Comparison of ENCODE assay signal across 32 mouse cellular contexts in the genomic region with DNA sequence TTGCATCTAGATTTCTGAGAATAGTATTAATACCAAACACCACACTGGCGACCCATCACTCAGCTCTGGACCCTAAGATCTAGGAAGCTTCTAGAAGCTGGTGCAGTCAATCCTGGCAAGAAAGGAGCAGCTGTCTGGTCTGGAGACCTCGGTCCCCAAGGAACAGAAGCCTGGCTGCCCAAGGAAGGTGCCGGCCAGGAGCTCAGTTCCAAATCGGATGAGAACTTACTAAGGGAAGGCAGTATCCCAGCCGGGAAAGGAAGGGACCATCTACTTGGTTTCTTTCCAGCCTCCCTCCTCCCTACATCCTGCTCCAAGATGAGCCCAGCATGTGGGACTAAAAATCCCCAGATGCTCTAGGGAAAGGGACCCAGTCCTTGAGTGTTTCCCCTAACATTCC. TPM values are rescaled to one million over a fixed set of nuclear protein-coding genes. Genes with fewer than 3 reads are reported as not detected.
DNase-seq lines count a peak whose midpoint lies in the region; ATAC-seq and TF ChIP-seq lines count a peak whose summit lies in the region.
"Had no signal": no experiment of that assay in that cellular context is flagged by ENCODE, and none has a peak within 500 bp of the region (broad histone marks: within the 10 kb centered on the region; RNA-seq: fewer than 3 reads in every experiment).

No protein-coding gene starts in this region.

- TF ChIP-seq EP300 in lung, postnatal 0 days (IDR thresholded peaks at IDR 0.05): no peak

- intact Hi-C loops in heart, postnatal 25 days (cut with DNase I): loop anchor here (2.0 kb wide), 1 partner anchor 36 kb away; no protein-coding TSS in a partner anchor
- intact Hi-C loops in left cerebral cortex, postnatal 4 days (cut with DNase I): no loop called here

- H3K36me3 ChIP-seq in lung, postnatal 0 days (ENCODE audit: insufficient read depth, low read length): 0 out of 2 replicates have a peak, but pooled peaks cover 9% of the 10 kb centered on the region
- H3K36me3 ChIP-seq in heart, embryonic 15.5 days: no peaks in the 10 kb centered on the region
- no peaks in the 10 kb centered on the region for H3K36me3 ChIP-seq in neural tube, embryonic 15.5 days
- H3K36me3 ChIP-seq: forebrain, embryonic 12.5 days; limb, embryonic 10.5 days; limb, embryonic 15.5 days; liver, embryonic 13.5 days had no signal

- DNase-seq in heart, adult 11 months: peak; percentile 92
- no peak for DNase-seq in heart, postnatal 25 days (ENCODE audit: low spot score)
- DNase-seq in lung, postnatal 0 days (ENCODE audit: low spot score): no peak
- DNase-seq in lung, postnatal 4 days: no peak
- no peak for DNase-seq in left cerebral cortex, postnatal 4 days
- no peak for DNase-seq in cerebellum, postnatal 36 days
- DNase-seq: adrenal gland, postnatal 10 days; cerebellum, adult 8-10 months; forebrain, postnatal 0 days; gastrocnemius, postnatal 10 days; kidney, adult 18-20 months; kidney, postnatal 4 days; layer of hippocampus, postnatal 36 days; liver, embryonic 13.5 days; midbrain, embryonic 14.5 days; right cerebral cortex, adult 18-20 months; spleen, adult 18-20 months; thymus, adult 18-20 months; thymus, postnatal 25 days had no signal

- H3K4me2 ChIP-seq in lung, postnatal 0 days (replicated peaks; ENCODE audit: low read depth, low read length): peak overlapping the region; percentile 73
- H3K4me2 ChIP-seq in heart, embryonic 15.5 days: peak overlapping the region; percentile 84
- H3K4me2 ChIP-seq in neural tube, embryonic 15.5 days: no peak overlapping the region
- H3K4me2 ChIP-seq: forebrain, embryonic 12.5 days; limb, embryonic 15.5 days; liver, embryonic 13.5 days; lung, embryonic 14.5 days had no signal

- no peak for ATAC-seq in lung, postnatal 0 days
- no peak for ATAC-seq in heart, embryonic 15.5 days (replicated peaks; ENCODE audit: insufficient number of reproducible peaks, insufficient read depth, low FRiP score, low read depth)
- ATAC-seq in neural tube, embryonic 15.5 days (ENCODE audit: low FRiP score): no peak
- ATAC-seq: forebrain, postnatal 0 days; hindbrain, embryonic 16.5 days; Patski had no signal

- peaks cover 4% of the 10 kb centered on the region; the same call in 1 of the 2 replicates for H3K4me1 ChIP-seq in lung, postnatal 0 days (ENCODE audit: insufficient read depth, low read depth, low read length)
- peaks cover 39% of the 10 kb centered on the region for H3K4me1 ChIP-seq in heart, embryonic 15.5 days (replicated peaks)
- H3K4me1 ChIP-seq in neural tube, embryonic 15.5 days: peaks cover 7% of the 10 kb centered on the region

- no peak for TF ChIP-seq CTCF in lung, postnatal 0 days (IDR thresholded peaks at IDR 0.05)

- no peaks in the 10 kb centered on the region for H3K27me3 ChIP-seq in lung, postnatal 0 days (replicated peaks; ENCODE audit: insufficient read depth, low read length)
- peaks cover 3% of the 10 kb centered on the region for H3K27me3 ChIP-seq in heart, embryonic 15.5 days
- H3K27me3 ChIP-seq in neural tube, embryonic 15.5 days (replicated peaks): peaks cover 17% of the 10 kb centered on the region
- H3K27me3 ChIP-seq: Patski had no signal

- peak overlapping the region; percentile 50 for H3K9ac ChIP-seq in lung, postnatal 0 days (replicated peaks; ENCODE audit: low read depth)
- no peak overlapping the region for H3K9ac ChIP-seq in heart, embryonic 15.5 days
- H3K9ac ChIP-seq in neural tube, embryonic 15.5 days (replicated peaks): no peak overlapping the region
- H3K9ac ChIP-seq: forebrain, embryonic 12.5 days; forebrain, postnatal 0 days; limb, embryonic 15.5 days; liver, embryonic 13.5 days; lung, embryonic 14.5 days had no signal

- WGBS in lung, postnatal 0 days: 42% methylated on average over 5 of the region's 5 CpGs
- 67% methylated on average over 5 of the region's 5 CpGs for WGBS in heart, embryonic 15.5 days
- WGBS in neural tube, embryonic 15.5 days: 88% methylated on average over 5 of the region's 5 CpGs

- H3K9me3 ChIP-seq in lung, postnatal 0 days (ENCODE audit: low read length): no peaks in the 10 kb centered on the region
- H3K9me3 ChIP-seq in heart, embryonic 15.5 days (replicated peaks): no peaks in the 10 kb centered on the region
- no peaks in the 10 kb centered on the region for H3K9me3 ChIP-seq in neural tube, embryonic 15.5 days (replicated peaks)
- H3K9me3 ChIP-seq: forebrain, embryonic 12.5 days; limb, embryonic 10.5 days; limb, embryonic 15.5 days; liver, embryonic 13.5 days had no signal

- peak overlapping the region; percentile 84 for H3K4me3 ChIP-seq in lung, postnatal 0 days (ENCODE audit: low read depth, low read length)
- H3K4me3 ChIP-seq in heart, embryonic 15.5 days: no peak overlapping the region
- H3K4me3 ChIP-seq in neural tube, embryonic 15.5 days (replicated peaks): no peak overlapping the region
- H3K4me3 ChIP-seq: forebrain, embryonic 12.5 days; limb, embryonic 10.5 days; limb, embryonic 15.5 days; liver, embryonic 13.5 days had no signal

- peak overlapping the region; percentile 97 for H3K27ac ChIP-seq in lung, postnatal 0 days (ENCODE audit: low read length)
- H3K27ac ChIP-seq in heart, embryonic 15.5 days: peak overlapping the region; percentile 83
- H3K27ac ChIP-seq in neural tube, embryonic 15.5 days (replicated peaks): no peak overlapping the region
- H3K27ac ChIP-seq: forebrain, embryonic 12.5 days; kidney, postnatal 0 days; limb, embryonic 10.5 days; liver, embryonic 13.5 days; stomach, postnatal 0 days had no signal

RNA-seq across cellular contexts. Expression of a gene that starts 3.3 kb away (rescaled TPM):
- total RNA-seq in heart, postnatal 25 days (2021): 10 to 100 TPM; 38.4 to 44.1 TPM
- polyA plus RNA-seq in lung, postnatal 0 days (2015; fragmentation: Nextera tagmentation; extraction: Ambion mirVana): 584 and 640 TPM in 2 replicates
- 44.6 and 49.1 TPM in 2 replicates for polyA plus RNA-seq in heart, embryonic 15.5 days (2015; fragmentation: Nextera tagmentation; extraction: Ambion mirVana)
- polyA plus RNA-seq in neural tube, embryonic 15.5 days (2015; fragmentation: Nextera tagmentation; extraction: Ambion mirVana): 17.2 and 20.5 TPM in 2 replicates
- total RNA-seq in left cerebral cortex, postnatal 4 days (2021): 10 to 100 TPM; 19.3 TPM
- total RNA-seq: granulocyte monocyte progenitor cell, adult 5-6 weeks; MEL; monocyte, adult 5-6 weeks had no signal

Comparison
In these comparisons a context has a peak if more than half of its experiments do, and no peak if none do; other contexts are left out.
1. RNA of a gene that starts 3.3 kb away (polyA plus RNA-seq): 584 to 640 TPM in lung, postnatal 0 days; 44.6 to 49.1 TPM in heart, embryonic 15.5 days and 17.2 to 20.5 TPM in neural tube, embryonic 15.5 days; every median in the first group is over 10 times any median in the second.